Mouse (Mus musculus) embryonic facial prominence, embryonic 14.5 days (tissue): ENCODE measurements around the gene Abhd11. TPM values are rescaled to one million over a fixed set of nuclear protein-coding genes. Genes with fewer than 3 reads are reported as not detected.
"Not testable (repeated sequence)": the region's sequence is repeated elsewhere in the genome, so short reads cannot be mapped to it uniquely, and the experiment has no call there.

Experiments used
- ATAC-seq: fragments of 200-750 bp; cut with Nextera tagmentation; 2 replicates; pipeline ENCODE4 v1.8.0; 2017; ENCODE audit warnings: low read depth, moderate number of reproducible peaks, moderate TSS enrichment
- DNase-seq: peaks from one replicate; pipeline ENCODE4 v3.0.0-alpha.2; 2015; ENCODE audit warnings: low spot score
- H3K27ac ChIP-seq: fragments of 300-500 bp; sonication (generic); replicated peaks from 2 replicates; pipeline ENCODE4 v1.5.1; 2014; ENCODE audit warnings: low read depth, mild to moderate bottlenecking, low read length, moderate library complexity
- H3K27me3 ChIP-seq: fragments of 300-500 bp; sonication (generic); replicated peaks from 2 replicates; pipeline ENCODE4 v1.6.1; 2014; ENCODE audit warnings: low read length; ENCODE audit not compliant: control insufficient read depth, insufficient read depth
- H3K36me3 ChIP-seq: fragments of 300-500 bp; sonication (generic); 2 replicates; pipeline ENCODE4 v1.6.1; 2014; ENCODE audit warnings: low read length, mixed read lengths; ENCODE audit not compliant: control insufficient read depth, insufficient read depth
- H3K4me1 ChIP-seq: fragments of 300-500 bp; sonication (generic); 2 replicates; pipeline ENCODE4 v1.6.1; 2014; ENCODE audit warnings: antibody characterized with exemption, low read length; ENCODE audit not compliant: control insufficient read depth, insufficient read depth
- H3K4me2 ChIP-seq: fragments of 300-500 bp; sonication (generic); 2 replicates; pipeline ENCODE4 v1.6.1; 2014; ENCODE audit warnings: low read depth, mild to moderate bottlenecking, low read length, moderate library complexity, mixed read lengths
- H3K4me3 ChIP-seq: fragments of 300-500 bp; sonication (generic); 2 replicates; pipeline ENCODE4 v1.5.1; 2014; ENCODE audit warnings: low read depth, mild to moderate bottlenecking, low read length
- H3K9ac ChIP-seq: fragments of 300-500 bp; sonication (generic); 2 replicates; pipeline ENCODE4 v1.6.1; 2014; ENCODE audit warnings: low read depth, mild to moderate bottlenecking, low read length, moderate library complexity, mixed read lengths
- H3K9me3 ChIP-seq: fragments of 300-500 bp; sonication (generic); 2 replicates; pipeline ENCODE4 v1.6.1; 2016; ENCODE audit warnings: low read length; ENCODE audit not compliant: control insufficient read depth
- WGBS: fragments of 180-500 bp; shearing (Covaris S2); extraction: QIAGEN DNeasy Blood & Tissue Kit; methylation state at CpG from one replicate; pipeline ENCODE4 v1.1.7; 2014; 5-methylcytosine and 5-hydroxymethylcytosine counted together
- polyA plus RNA-seq: library from polyadenylated mRNA; unstranded; fragments of >200 nt; fragmentation: Nextera tagmentation; extraction: Ambion mirVana; gene quantifications from 2 replicates; pipeline ENCODE4 v1.2.1, GENCODE M21; 2014

Gene Abhd11
- polyA plus RNA-seq = 61.3 and 70.3 TPM in 2 replicates

- peak within 1 kb of the TSS; percentile 99 for H3K27ac ChIP-seq
- DNase-seq (peak; percentile 100), ATAC-seq (peak; percentile 89)
- H3K4me2 ChIP-seq = peak within 1 kb of the TSS; percentile 67
- peak within 1 kb of the TSS; percentile 67 for H3K4me3 ChIP-seq
- H3K9ac ChIP-seq = peak within 1 kb of the TSS; percentile 72
- no peaks in the 10 kb centered on the region for H3K9me3 ChIP-seq
- H3K4me1 ChIP-seq = peaks cover 19% of the 10 kb centered on the region
- no peaks in the 10 kb centered on the region for H3K27me3 ChIP-seq
- H3K36me3 ChIP-seq = peaks cover 4% of the 10 kb centered on the region; the same call in 1 of the 2 replicates
- under 1% methylated on average over 50 of the region's 52 CpGs for WGBS
Observed at GRCm38 (mm10) chr5:135008671-135009589, at the start of gene Abhd11. TSS of gene Abhd11 (plus strand) at chr5:135009152.

- Histone ChIP-seq H3K9ac (no peak overlapping the region), H3K27ac (no peak overlapping the region), H3K4me1 (no peaks in the 10 kb centered on the region), H3K36me3 (no peaks in the 10 kb centered on the region), H3K9me3 (no peaks in the 10 kb centered on the region), H3K4me3 (no peak overlapping the region), H3K4me2 (no peak overlapping the region), H3K27me3 (no peaks in the 10 kb centered on the region)
- ATAC-seq (no peak; the same call in 1 of the 2 replicates), DNase-seq (peak; percentile 28)
- 46% methylated on average over 2 of the region's 2 CpGs for WGBS
Observed at GRCm38 (mm10) chr5:134960430-134960829, 48.5 kb upstream of the Abhd11 start.

DNA sequence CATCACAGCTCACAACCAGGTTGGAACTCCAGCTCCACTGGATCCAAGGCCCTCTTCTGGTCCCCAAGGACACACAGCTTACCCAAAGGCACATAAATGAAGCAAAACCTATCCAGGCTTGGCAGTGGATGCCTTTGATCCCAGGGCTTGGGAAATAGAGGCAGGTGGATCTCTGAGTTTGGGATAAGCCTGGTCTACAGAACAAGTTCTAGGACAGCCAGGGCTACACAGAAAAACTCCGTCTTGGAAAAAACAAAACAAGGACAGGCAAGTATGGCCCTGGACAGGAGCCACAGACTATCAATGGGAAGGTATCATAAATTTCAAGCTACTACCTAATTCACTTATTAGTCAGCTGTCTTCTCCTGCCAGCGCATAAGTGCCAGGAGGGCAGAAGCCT, 47.4 kb upstream of the Abhd11 start:
- ATAC-seq = no peak
- no peak overlapping the region for H3K27ac ChIP-seq
- DNase-seq = no peak
- peaks cover 5% of the 10 kb centered on the region; the same call in 1 of the 2 replicates for H3K4me1 ChIP-seq
- H3K4me2 ChIP-seq = no peak overlapping the region
- no peaks in the 10 kb centered on the region for H3K27me3 ChIP-seq
- no peak overlapping the region for H3K9ac ChIP-seq
- 92% methylated on average over 2 of the region's 2 CpGs for WGBS
- no peaks in the 10 kb centered on the region for H3K9me3 ChIP-seq
- no peak overlapping the region for H3K4me3 ChIP-seq
- H3K36me3 ChIP-seq = no peaks in the 10 kb centered on the region

- ATAC-seq (no peak), DNase-seq (peak; percentile 84)
- no peaks in the 10 kb centered on the region for H3K27me3 ChIP-seq
- H3K4me2 ChIP-seq = no peak overlapping the region
- H3K9me3 ChIP-seq = no peaks in the 10 kb centered on the region
- 29% methylated on average over 5 of the region's 5 CpGs for WGBS
- no peak overlapping the region for H3K9ac ChIP-seq
- H3K36me3 ChIP-seq = no peaks in the 10 kb centered on the region
- no peak overlapping the region for H3K4me3 ChIP-seq
- H3K27ac ChIP-seq = no peak overlapping the region
- H3K4me1 ChIP-seq = peaks cover 5% of the 10 kb centered on the region; the same call in 1 of the 2 replicates
Observed at GRCm38 (mm10) chr5:134963546-134963945, 45.4 kb upstream of the Abhd11 start.

- H3K27me3 ChIP-seq, H3K36me3 ChIP-seq, DNase-seq, H3K4me3 ChIP-seq, H3K4me2 ChIP-seq, H3K27ac ChIP-seq, ATAC-seq, H3K4me1 ChIP-seq, H3K9me3 ChIP-seq, H3K9ac ChIP-seq: not testable (repeated sequence)
Observed at GRCm38 (mm10) chr5:134964655-134965054, 44.3 kb upstream of the Abhd11 start.

DNA sequence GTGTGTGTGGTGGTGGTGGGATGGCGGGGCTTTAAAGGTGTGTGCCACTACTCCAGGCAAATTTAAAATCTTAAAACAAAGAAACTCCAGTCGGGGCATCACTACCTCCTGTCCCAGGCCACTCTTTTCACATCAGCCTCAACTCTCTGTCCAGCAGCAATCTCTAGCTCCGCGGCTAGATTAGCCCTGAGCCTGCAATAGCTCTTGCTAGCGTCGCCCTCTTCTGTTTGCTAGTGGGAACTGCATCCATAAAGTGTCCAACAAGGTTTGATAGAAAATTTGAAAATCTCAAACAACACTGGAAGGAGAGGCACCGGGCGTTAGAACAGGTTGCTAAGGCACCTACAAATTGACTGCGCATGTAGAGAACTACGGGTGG, 43.5 kb upstream of the Abhd11 start:
- Histone ChIP-seq H3K36me3 (no peaks in the 10 kb centered on the region), H3K4me1 (peaks cover 5% of the 10 kb centered on the region; the same call in 1 of the 2 replicates), H3K27me3 (no peaks in the 10 kb centered on the region), H3K9ac (0 out of 2 replicates have a peak overlapping the region, but pooled peaks have one; percentile 49), H3K27ac (no peak overlapping the region), H3K4me2 (peak overlapping the region; percentile 65), H3K4me3 (peak overlapping the region; percentile 31), H3K9me3 (no peaks in the 10 kb centered on the region)
- DNase-seq (peak; percentile 84), ATAC-seq (0 out of 2 replicates have a peak, but pooled peaks have one; percentile 28)
- 4% methylated on average over 10 of the region's 10 CpGs for WGBS

DNA sequence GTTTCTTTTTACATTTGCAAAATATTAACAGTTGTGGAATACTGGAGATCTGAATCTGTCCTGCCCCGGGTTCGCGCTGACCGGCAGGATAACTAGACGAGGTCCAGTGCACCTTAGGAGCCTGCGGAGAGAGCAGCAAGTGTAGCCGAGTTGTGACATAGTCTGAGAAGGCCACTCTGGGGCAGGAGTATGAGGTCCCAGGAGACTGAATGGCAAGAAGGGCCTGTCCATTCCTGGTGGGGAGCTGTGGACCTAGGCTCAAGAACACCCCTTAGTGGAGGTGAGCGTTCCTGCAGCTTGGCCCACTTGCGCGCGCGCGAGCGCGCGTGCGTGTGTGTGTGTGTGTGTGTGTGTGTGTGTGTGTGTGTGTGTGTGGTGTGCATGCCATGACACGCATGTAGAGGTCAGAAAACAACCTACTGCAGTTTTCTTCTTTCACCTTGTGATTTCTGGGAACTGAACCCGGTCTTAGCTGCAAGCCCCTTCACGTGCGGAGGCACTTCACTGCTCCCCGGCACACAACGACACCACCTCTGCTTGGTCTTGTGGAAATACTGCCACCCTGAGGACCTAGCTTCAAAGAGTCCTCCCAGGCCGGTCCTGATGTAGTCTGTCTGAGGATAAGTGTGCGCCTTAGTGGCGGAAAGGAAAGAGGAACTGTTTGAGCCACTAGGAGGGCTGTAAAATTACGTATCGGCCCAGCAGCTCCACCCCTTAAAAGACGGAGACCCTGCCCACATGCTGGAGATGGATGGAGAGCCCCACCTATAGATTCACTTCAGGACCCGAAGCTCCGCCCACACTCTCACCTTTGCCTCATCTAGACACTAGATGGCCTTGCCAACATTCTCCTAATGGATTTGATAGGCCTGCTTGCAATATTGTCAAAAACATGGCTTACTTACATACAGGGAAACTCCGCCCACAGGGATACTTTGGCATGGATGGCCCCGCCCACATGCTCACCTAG, 42.8 kb upstream of the Abhd11 start:
- peak overlapping the region; percentile 49 for H3K9ac ChIP-seq
- ATAC-seq (peak; percentile 83), DNase-seq (peak; percentile 93)
- WGBS = 5% methylated on average over 23 of the region's 33 CpGs
- H3K27ac ChIP-seq = peak overlapping the region; percentile 53; the same call in 1 of the 2 replicates
- peak overlapping the region; percentile 31 for H3K4me3 ChIP-seq
- H3K27me3 ChIP-seq = no peaks in the 10 kb centered on the region
- peak overlapping the region; percentile 65 for H3K4me2 ChIP-seq
- no peaks in the 10 kb centered on the region for H3K9me3 ChIP-seq
- peaks cover 5% of the 10 kb centered on the region; the same call in 1 of the 2 replicates for H3K4me1 ChIP-seq
- H3K36me3 ChIP-seq = no peaks in the 10 kb centered on the region
